Mouse (Mus musculus): ENCODE measurements at regions not wholly inside any gene's neighbourhood (a gene's known extent, or its start where the extent isn't known, plus 50 kb on each side); places are given as distances from the start of the nearest gene placed in this dataset.
"Not testable (repeated sequence)": the region's sequence is repeated elsewhere in the genome, so short reads cannot be mapped to it uniquely, and the experiment has no call there.

DNA sequence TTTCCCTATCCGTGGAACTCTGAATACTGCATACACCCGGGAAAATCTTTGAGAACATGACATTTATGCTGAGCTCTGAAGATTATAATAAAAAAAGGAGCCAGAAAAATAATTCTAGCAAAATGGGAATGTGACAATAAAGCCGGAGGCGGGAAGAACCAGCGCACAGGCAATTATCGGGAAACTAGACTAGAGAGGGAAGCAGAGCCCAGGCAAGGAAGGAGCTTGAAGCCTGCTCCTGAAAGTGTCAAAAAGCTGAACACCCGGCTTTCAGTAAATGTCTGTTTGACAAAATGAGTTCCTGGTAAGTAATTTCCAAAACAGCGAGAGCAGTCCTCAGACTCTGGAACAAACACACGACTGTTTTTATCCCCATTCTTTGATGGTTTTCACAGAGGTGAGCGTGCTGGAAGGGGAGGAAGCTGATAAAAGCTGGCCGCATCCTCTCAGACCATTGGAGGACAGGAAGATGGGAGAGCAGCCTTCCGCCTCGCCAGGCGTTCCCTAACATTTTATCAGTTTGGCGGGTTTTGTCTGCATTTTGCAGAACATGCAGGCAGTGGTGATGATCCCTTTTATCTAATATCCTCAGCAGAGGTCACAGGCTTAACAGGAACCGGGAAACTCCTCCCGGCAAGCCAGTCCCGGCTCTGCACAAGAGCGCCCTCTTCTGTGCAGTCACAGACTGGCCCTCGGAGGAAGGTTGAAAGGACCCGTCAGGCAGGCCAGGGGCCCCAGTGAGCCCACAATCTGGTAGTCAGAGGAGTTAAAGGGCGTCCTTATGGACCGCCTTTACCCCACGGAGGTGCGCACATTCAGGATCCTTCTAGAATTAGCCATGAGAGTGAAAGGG is 201.3 kb upstream of the 1700056E22Rik start:
- ATAC-seq (ENCODE audit: low TSS enrichment) = peak; percentile 94

DNA sequence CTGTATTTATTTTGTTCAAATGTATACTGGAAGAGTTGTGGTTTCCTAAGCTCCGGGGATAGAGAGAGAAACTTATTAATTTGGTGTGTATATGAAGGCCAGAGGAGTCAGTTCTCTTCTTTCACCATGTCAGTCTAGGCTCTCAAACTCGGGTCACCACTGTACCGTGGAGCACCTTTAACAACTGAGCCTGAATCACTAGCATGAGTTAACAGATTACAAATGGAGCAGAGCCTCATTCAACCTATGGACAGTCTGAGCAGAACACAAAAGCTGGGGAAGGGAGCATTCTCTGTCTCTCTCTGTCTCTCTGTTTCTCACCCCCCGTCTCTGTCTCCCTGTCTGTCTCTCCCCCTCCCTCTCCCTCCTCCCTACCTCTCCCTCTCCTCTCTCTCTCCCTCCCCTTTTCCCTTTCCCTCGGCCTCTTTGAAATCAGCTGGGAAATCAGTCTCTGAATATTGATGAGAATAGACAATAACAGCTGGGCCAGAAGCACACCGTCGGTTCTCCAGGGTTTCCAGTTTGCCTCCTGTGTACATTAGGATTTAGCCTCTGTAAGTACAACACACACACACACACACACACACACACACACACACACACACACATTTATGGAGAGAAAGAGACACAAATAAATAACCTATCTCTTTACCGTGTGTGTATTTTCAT is 200.4 kb upstream of the 1700056E22Rik start:
- ATAC-seq (ENCODE audit: low TSS enrichment) = no peak

DNA sequence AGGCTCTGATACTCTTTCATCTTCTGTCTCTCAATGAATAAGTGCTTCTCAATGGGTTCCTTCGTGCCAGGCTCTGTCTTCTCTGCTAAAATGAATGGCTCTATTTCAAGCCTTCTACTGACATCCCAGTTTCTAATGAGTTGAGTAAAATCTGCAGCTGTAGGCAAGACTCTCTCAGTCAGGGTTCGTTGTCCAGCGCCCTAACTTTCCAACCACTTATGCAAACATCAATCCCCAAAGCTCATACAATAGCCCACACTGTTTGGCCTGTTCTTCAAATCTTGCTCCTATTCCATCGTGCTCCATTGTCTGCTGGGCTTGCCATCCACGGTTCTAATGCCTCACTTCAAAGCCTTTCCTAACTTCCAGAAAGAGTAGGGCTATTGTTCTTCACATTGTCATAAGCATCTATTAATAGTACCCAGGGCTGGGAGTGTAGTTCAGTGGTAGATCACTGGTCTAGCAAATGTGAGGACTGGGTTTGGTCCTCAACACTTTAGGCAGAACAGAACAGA is 199.7 kb upstream of the 1700056E22Rik start:
- ATAC-seq (ENCODE audit: low TSS enrichment) = peak; percentile 26

DNA sequence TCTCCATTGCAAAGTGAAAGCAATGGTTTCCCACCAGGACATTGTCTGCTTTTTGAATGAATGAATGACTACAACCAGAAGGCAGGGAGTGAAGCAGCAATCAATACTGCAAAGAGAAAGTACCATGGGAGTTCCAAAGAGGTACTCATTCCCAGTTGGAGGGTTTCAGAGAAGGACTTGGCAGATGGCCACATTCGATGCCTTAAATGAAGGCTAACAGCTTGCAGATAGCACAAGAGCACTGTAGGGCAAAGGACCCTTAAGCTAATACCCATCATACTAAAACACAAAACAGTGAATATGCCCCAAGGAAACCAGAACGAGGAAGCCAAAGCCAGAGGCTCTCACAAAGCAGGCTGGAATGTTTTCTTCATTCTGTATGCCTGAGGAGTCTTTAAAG is 188.2 kb upstream of the 1700056E22Rik start:
- ATAC-seq (ENCODE audit: low TSS enrichment) = no peak

DNA sequence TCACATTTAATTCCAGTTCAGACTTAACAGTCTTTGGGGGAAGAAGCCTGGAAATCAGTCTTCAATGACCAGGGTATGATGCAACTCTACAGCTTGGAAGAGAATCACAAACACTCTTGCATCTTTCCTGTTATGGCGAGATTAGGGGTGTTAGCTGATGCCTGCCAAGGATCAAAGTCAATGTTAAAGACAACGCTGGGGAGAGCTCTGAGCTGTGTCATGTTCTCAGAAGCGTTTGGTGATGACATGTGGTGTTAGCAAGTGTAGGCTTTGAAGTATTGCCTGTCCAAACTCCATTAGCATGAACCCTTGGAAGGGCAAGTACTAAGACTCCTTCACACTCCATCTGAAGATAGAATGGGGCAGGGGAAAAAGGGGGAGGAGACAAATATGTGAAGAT is 187.7 kb upstream of the 1700056E22Rik start:
- no peak for ATAC-seq (ENCODE audit: low TSS enrichment)

DNA sequence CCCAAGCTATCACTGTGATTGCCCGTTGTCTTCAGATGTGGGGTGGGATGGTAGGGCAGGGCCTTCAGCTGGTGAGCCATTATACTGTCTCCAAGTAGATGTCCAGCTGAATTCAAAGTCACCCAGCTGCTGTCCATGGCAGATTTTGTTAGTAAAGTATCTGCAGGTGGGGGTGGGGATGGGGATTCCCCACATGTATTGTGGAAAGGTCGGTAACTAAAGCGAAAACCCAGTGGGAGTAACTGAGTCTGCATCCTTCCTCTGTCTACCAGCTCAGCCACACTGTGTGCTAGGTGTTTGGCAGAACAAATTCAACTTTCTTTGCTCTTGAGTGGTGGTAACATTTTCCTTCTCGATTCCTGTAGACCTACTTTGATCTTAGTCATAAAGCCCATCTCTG is 163.2 kb upstream of the 1700056E22Rik start:
- no peak for ATAC-seq (ENCODE audit: low TSS enrichment)

DNA sequence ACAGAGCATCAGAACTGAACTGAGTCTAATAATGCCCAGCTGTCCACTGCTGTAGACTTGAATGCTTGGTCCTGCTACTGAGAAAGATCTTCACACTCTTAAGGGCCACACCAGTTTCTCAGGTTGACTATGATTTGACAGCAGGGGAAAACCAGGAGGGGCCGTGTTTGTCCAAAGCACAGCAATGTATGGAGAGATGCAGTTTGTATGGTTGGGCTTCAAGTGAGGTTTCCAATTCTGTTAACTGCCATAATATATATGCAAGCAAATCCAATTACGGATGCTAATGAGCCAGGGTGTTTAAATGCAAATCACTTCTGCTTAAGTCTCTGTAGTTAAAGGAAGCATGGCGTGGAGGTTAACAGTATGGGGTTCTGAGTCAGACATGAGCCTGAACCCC is 157.2 kb upstream of the 1700056E22Rik start:
- ATAC-seq (ENCODE audit: low TSS enrichment) = no peak

DNA sequence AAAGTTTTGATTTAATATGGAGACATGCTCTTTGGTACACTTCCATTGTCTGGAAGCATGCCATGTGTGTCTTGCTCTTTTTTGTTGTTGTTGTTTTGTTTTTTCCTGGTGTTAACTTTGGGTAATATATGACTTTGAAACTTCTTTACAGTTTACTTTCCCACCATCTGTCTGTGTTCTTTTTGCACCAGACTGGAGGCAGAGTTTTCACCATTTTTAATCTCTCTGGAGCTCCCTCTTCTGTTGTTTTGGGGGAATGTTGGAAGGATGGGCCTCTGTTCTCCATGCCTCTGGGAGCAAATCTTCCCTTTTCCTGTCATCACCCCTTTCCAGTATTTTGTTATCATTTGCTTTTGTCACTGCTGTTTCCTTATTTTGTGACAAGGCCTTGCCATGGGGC is 153.5 kb upstream of the 1700056E22Rik start:
- peak; percentile 80 for ATAC-seq (ENCODE audit: low TSS enrichment)

DNA sequence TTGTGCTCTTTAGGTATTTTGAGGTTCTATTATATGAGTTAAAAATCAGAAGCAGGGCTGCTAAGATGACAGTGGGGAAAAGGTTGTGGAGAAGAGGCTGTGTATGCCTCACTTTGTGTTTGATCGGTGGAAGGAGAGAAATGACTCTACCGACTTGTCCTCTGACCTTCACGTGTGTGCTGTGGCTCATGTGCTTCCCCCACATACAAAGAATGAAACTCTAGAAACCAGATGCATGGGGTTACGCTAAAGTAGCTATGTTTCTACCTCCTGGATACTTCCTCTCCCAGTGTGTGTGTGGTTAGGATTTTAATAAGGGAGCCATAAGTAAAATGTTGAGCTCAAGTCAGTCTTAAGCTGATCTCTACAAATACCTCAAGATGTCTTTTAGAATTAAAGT is 148.1 kb upstream of the 1700056E22Rik start:
- no peak for ATAC-seq (ENCODE audit: low TSS enrichment)

DNA sequence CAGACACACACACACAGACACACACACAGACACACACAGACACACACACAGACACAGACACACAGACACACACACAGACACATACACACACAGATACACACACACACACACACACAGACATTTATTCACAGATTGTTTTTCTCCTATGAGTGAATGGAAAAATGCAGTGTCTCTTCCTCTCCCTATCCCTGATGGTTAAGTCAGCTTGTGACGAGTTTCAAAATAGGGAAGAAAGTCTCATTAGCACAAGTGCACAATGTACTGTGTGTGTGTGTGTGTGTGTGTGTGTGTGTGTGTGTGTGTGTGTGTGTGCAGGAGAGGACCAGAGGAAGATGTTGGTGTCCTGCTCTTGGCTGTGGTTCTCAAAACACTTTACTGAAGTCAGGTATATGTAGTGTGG is 140.3 kb upstream of the 1700056E22Rik start:
- ATAC-seq (ENCODE audit: low TSS enrichment) = not testable (repeated sequence)

DNA sequence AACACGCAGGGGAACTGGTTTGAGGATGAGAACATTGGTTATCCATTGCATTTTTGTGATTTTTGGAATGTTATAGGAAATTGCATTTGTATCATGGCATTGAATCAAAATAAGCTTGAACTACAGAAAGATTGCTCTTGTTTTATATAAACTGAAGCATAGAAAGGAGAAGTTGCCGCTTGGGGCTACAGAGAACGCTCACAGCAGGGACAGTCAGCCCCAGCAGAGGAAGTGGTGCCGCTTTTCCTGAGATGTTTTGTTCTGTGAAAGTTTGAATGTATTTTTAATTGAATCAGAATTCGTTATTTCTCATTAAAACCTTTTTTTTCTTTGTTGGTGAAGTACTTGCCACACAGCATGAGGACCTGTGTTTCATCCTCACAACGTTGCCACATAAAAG is 139.6 kb upstream of the 1700056E22Rik start:
- ATAC-seq (ENCODE audit: low TSS enrichment) = no peak

DNA sequence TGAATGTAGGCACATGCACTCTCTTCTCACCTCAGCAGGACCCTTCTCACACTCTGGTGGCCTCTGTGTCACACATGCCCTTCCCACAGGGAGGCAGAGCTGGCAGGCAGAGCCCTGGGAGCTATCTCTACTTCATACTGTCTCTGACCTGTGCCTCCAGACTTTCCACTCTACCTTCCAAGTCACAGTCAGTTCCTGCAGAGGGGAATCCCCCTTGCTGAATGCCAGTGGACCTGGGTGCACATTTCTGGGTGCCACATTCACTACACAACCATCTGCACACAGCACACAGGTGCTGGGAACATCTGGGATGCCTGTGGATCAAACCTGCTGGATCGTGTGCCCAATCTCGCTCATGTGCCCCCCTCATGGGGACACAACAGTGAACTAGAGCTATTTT is 138.9 kb upstream of the 1700056E22Rik start:
- no peak for ATAC-seq (ENCODE audit: low TSS enrichment)

DNA sequence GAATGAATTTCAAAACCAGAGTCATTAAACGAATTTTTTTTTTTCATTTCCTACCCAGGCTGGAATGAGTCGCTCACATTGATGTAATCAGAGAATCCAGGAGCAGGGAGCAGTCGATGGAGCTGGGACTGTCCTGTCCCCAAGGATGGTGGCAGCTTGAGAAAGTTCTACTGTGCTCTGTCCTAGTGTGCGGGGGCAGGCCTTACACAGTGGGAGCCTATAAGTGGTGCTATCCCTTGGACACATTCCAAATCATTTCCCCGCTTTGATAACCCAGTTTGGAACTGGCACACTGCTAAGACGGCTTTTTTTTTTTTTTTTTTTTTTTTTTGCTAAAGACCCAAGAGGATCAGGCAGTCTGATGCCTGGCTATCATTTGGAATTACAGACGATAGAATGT is 137.5 kb upstream of the 1700056E22Rik start:
- ATAC-seq (ENCODE audit: low TSS enrichment) = no peak

DNA sequence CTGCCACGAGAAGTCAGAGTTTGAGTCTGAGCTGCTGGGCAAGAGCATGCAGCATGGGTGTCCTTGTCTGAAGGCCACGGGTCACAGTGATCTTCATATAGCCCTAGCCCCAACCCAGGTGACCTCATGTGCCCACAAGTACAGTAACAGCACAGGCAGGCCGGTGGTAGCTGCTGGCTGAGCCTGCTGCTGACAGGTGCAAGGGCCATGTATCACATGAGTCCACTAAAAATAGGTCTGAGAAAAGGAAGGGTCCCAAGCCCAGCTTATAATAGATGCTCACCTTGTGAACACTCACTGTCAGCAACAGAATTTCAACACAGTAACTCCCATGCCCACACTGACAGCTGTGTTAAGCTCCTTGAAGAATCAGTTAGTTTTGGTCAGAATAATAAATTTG is 136.8 kb upstream of the 1700056E22Rik start:
- no peak for ATAC-seq (ENCODE audit: low TSS enrichment)

DNA sequence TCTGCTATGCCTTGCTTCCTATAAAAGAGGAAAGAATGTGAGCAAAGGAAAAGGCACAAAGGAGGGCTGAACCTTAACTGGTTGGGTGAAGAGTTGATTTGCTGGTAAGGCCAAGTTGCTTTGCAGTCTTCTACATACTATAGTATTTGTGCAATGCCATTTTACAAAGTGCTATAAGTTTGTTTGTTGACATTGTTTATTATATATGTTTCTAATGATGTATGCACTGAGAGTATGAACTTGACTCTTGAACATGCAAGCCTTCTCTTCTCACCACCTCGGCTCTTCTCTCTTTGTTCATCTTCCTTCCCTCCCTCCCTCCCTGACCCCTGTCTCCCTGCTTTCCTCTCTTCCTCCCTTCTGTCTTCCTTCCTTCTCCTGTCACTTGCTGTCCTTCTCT is 135.9 kb upstream of the 1700056E22Rik start:
- no peak for ATAC-seq (ENCODE audit: low TSS enrichment)

DNA sequence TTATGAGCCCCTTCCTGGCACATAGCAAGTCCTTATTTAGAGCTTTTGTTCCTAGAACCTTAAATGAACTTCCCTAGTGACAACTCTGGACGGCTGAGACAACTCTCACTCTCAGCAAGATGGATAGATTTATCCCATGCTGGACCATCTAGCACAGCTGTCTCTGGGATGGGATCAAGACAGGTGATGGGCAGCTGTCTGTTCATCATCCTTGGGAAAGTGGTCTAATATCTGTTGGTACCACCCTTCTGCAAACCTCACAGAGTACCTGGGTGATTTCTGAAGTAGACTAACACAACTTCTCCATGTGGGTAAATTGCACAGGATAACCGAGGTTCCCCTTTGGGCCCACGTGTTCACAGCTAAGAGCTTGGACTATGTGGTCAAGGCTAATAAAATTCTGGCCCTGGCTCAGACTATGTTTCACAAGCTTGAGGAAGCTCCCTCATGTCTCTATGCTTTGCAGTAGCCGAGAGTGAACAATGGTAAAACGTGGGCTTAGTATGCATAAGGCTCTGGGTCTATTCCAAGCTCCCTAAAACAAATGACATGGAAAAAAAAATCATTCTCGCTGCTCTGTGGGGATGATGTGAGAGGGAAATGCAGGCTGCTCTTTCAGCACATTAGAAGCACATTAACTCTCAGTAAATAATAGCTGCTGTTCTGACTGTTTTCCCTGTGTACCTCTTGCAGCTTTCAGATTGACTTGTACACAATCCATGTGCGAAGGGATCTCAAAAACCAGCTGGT is 135.1 kb upstream of the 1700056E22Rik start:
- peak; percentile 70; the same call in 1 of the 2 replicates for ATAC-seq (ENCODE audit: low TSS enrichment)

DNA sequence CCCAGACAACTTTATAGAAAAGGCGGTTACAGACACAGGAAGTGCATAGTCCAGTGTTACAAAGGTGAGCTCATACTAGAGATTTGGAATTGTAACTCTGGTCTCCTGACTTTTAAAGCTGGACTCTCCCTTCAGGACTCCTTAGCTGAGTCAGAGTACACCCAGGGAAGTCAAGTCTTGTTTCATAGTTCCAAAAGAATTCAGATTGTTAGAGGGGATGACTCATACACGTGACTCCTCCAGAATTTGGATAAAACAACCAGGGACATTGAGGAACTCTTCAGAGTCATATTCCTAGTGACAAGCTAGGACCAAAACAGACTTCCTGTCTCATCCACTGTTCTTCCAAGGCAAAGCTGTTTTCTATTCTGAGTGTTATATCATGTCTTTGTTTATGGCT is 132.8 kb upstream of the 1700056E22Rik start:
- ATAC-seq (ENCODE audit: low TSS enrichment) = no peak

DNA sequence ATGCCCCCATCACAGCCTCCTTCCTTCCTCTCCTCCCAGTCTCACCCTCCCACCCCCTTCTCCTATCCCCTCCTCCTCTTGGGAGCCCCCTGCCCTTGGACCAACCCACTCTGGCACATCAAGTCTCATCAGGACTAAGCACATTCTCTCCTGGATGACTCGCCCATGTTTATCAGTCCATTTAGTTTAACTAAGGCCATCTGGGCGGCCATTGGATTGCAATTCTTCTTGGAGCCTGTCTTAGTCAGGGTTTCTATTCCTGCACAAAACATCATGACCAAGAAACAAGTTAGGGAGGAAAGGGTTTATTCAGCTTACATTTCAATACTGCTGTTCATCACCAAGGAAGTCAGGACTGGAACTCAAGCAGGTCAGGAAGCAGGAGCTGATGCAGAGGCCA is 128.4 kb upstream of the 1700056E22Rik start:
- ATAC-seq (ENCODE audit: low TSS enrichment) = not testable (repeated sequence)

DNA sequence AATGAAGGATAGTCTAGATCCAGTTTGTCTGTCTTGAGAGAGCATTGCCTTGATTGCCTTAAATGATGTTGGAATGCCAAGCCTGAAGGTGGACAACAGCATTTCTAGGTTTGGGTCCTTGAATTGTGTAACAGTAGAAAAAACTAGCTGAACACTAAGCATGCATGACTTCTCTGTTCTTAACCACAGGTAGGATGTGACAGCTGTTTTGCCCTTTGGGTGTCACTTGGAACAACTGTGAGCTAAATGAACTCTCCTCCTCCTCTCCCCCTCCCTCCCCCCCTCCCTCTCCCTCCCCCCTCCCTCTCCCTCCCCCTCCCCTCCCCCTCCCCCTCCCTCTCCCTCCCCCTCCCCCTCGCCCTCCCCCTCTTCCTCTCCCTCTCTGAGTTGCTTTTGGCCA is 113.6 kb upstream of the 1700056E22Rik start:
- no peak for ATAC-seq (ENCODE audit: low TSS enrichment)

DNA sequence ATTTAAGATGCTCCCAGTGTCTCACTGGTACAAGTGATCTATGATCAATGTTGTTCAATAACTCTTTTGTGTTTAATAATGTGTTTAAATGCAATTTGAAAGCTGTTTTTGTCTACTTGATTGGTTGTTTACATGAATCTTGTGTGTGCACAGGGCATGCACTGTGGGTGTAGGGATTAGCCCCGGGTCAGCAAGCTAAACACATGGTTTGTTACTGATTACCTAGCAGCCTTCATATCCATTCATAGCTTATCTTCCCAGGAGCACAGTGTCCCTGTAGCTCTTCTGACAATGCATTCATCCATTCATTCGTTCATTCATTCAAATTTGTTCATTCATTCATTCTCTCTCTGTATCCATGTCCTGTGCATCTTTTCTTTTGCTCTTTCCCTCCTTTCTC is 108.9 kb upstream of the 1700056E22Rik start:
- ATAC-seq (ENCODE audit: low TSS enrichment) = no peak

DNA sequence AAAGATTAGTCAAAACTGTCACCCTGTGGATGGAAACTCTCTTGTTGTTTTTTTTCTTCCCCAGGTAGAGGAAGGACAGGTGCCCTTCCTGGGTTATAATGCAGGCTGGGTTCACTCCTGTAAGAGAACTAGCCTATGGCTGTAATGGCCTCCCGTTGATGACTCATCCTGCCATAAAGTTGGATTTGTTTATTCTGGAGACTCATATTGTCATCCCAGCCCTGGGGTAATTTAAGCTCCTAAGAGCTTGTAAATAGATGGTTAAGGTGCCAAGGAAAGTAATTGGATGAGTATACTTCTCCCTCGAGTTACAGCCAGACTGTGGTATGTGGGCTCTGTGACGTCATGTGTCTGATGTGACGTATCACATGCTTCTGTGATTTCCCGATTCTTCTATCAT is 106.4 kb upstream of the 1700056E22Rik start:
- ATAC-seq (ENCODE audit: low TSS enrichment) = no peak

DNA sequence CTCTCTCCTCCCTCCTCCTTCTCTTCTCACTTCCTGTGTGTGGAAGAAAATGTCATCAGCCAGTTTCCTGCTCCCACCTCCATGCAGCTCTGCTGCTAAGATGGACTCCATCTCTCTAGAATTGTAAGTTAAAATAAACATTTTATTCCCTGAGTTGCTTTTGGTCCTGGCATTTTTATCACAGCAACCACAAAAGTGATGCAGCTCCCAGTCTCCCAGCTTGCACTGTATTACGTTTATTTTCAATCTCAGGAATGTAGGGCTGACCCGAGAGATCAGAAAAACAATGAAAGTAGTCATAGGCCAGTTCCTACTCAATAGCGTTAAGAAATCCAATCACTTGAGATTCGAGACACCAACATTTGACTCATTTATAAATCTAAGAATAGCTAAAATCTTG is 106.0 kb upstream of the 1700056E22Rik start:
- ATAC-seq (ENCODE audit: low TSS enrichment) = no peak

Measured in frontal cortex, adult (tissue).